Mouse (Mus musculus) monocyte, adult 5-6 weeks (primary cell): ENCODE measurements around the gene Klhdc3. TPM values are rescaled to one million over a fixed set of nuclear protein-coding genes. Genes with fewer than 3 reads are reported as not detected.

ENCODE experiments used
- ATAC-seq: fragments of 153-309, 156-312 bp; replicated peaks from 2 replicates; pipeline ENCODE4 v1.8.0; 2017; ENCODE audit warnings: mild to moderate bottlenecking; ENCODE audit not compliant: low TSS enrichment, insufficient number of reproducible peaks, severe bottlenecking, poor library complexity, low FRiP score
- total RNA-seq: library from RNA; stranded (forward); fragments of 200-1000, 200-491, 200-594 nt; gene quantifications from 3 replicates; pipeline ENCODE4 v1.2.3, GENCODE M21; 2017

The Klhdc3 gene
- total RNA-seq, 1 experiment from 2014 or later = 28.5 TPM

GRCm38 (mm10) chr17:46703971-46704886, 23.5 kb upstream of the Klhdc3 start:
- ATAC-seq = no peak

GRCm38 (mm10) chr17:46702506-46702905, 21.8 kb upstream of the Klhdc3 start:
- ATAC-seq = no peak

- no peak for ATAC-seq
Observed at GRCm38 (mm10) chr17:46702100-46702499, 21.4 kb upstream of the Klhdc3 start.

- ATAC-seq = no peak
Observed at GRCm38 (mm10) chr17:46701489-46701888, 20.8 kb upstream of the Klhdc3 start.

- ATAC-seq = no peak
Observed at GRCm38 (mm10) chr17:46699912-46700311, 19.2 kb upstream of the Klhdc3 start.

GRCm38 (mm10) chr17:46699245-46699644, 18.5 kb upstream of the Klhdc3 start:
- no peak for ATAC-seq

- no peak for ATAC-seq
Observed at GRCm38 (mm10) chr17:46698515-46698914, 17.8 kb upstream of the Klhdc3 start.

- no peak for ATAC-seq
Observed at GRCm38 (mm10) chr17:46694517-46695063, 13.9 kb upstream of the Klhdc3 start.

GRCm38 (mm10) chr17:46691390-46691789, 10.7 kb upstream of the Klhdc3 start:
- ATAC-seq = no peak

- no peak for ATAC-seq
Observed at GRCm38 (mm10) chr17:46690665-46691064, 10.0 kb upstream of the Klhdc3 start.

GRCm38 (mm10) chr17:46685913-46686312, 5.2 kb upstream of the Klhdc3 start:
- ATAC-seq = no peak

- no peak for ATAC-seq
Observed at GRCm38 (mm10) chr17:46682654-46683389, 2.1 kb upstream of the Klhdc3 start.

- no peak for ATAC-seq
Observed at GRCm38 (mm10) chr17:46681466-46682118, 878 bp upstream of the Klhdc3 start.

- ATAC-seq = peak; percentile 14; the same call in 1 of the 2 replicates
Observed at GRCm38 (mm10) chr17:46679843-46680759, 613 bp downstream of the Klhdc3 start.

- ATAC-seq = no peak
Observed at GRCm38 (mm10) chr17:46678911-46679310, 1.8 kb downstream of the Klhdc3 start.

- no peak for ATAC-seq
Observed at GRCm38 (mm10) chr17:46678416-46678815, 2.3 kb downstream of the Klhdc3 start, which contains the start of gene Mea1. Mea1 (plus strand) TSS chr17:46678793.

- no peak for ATAC-seq
Observed at GRCm38 (mm10) chr17:46674530-46675283, 6.0 kb downstream of the Klhdc3 start.
